Mouse (Mus musculus) liver, embryonic 14.5 days (tissue): ENCODE results near the gene Neurl1b. TPM values are rescaled to one million over a fixed set of nuclear protein-coding genes. Genes with fewer than 3 reads are reported as not detected.

Experiments used
- ATAC-seq: fragments of 200-750 bp; cut with Nextera tagmentation; 2 replicates; pipeline ENCODE4 v1.8.0; 2017; ENCODE audit warnings: moderate number of reproducible peaks, mild to moderate bottlenecking, moderate library complexity; ENCODE audit not compliant: insufficient read depth
- DNase-seq, 3 experiments: peaks; one replicate each; pipeline ENCODE4 v3.0.0-alpha.2; 2012 to 2013; ENCODE audit warnings: low read depth in 3 of 3, low spot score in 3 of 3
- H3K27ac ChIP-seq: fragments of 300-500 bp; sonication (generic); 2 replicates; pipeline ENCODE4 v1.5.1; 2014; ENCODE audit warnings: moderate library complexity, mild to moderate bottlenecking, control low read depth, inconsistent platforms
- H3K27me3 ChIP-seq: fragments of 300-500 bp; sonication (generic); 2 replicates; pipeline ENCODE4 v1.6.1; 2014; ENCODE audit warnings: mild to moderate bottlenecking, low read length, moderate library complexity; ENCODE audit not compliant: control insufficient read depth, insufficient read depth
- H3K36me3 ChIP-seq: fragments of 300-500 bp; sonication (generic); replicated peaks from 2 replicates; pipeline ENCODE4 v1.6.1; 2014; ENCODE audit warnings: low read depth; ENCODE audit not compliant: control insufficient read depth, insufficient read depth
- H3K4me1 ChIP-seq, 2 experiments: fragments of 200-500 bp in 1 of 2; fragments of 300-500 bp in 1 of 2; sonication (generic) in 1 of 2; replicated peaks; 2 replicates each; pipeline ENCODE4 v1.6.1; 2012 to 2014; ENCODE audit warnings: antibody characterized with exemption in 1 of 2, inconsistent platforms in 1 of 2, low read length in 1 of 2; ENCODE audit not compliant: control insufficient read depth in 2 of 2, insufficient read depth in 2 of 2
- H3K4me2 ChIP-seq: fragments of 300-500 bp; sonication (generic); 2 replicates; pipeline ENCODE4 v1.6.1; 2014; ENCODE audit warnings: low read depth, mild to moderate bottlenecking, control low read depth, moderate library complexity
- H3K4me3 ChIP-seq, 2 experiments: fragments of 200-500 bp in 1 of 2; fragments of 300-500 bp in 1 of 2; sonication (generic) in 1 of 2; 2 replicates each; pipeline ENCODE4 v1.5.1; 2012 to 2014; ENCODE audit warnings: low read depth in 2 of 2, low read length in 2 of 2, mild to moderate bottlenecking in 2 of 2, control low read depth in 1 of 2, inconsistent platforms in 1 of 2, moderate library complexity in 1 of 2; ENCODE audit not compliant: insufficient read depth in 1 of 2
- H3K9ac ChIP-seq: fragments of 300-500 bp; sonication (generic); replicated peaks from 2 replicates; pipeline ENCODE4 v1.6.1; 2014; ENCODE audit warnings: mild to moderate bottlenecking, control low read depth, moderate library complexity
- H3K9me3 ChIP-seq: fragments of 300-500 bp; sonication (generic); 2 replicates; pipeline ENCODE4 v1.6.1; 2016; ENCODE audit warnings: low read length, mixed read lengths; ENCODE audit not compliant: control insufficient read depth
- CTCF ChIP-seq: IDR thresholded peaks from 2 replicates; pipeline ENCODE4 v1.5.1; 2016; ENCODE audit warnings: antibody characterized with exemption, low read depth, control low read depth
- EP300 ChIP-seq: IDR thresholded peaks from 2 replicates; pipeline ENCODE4 v1.6.1; 2016; ENCODE audit warnings: antibody characterized with exemption, low read depth
- WGBS: fragments of 180-500 bp; shearing (Covaris S2); extraction: QIAGEN DNeasy Blood & Tissue Kit; methylation state at CpG from one replicate; pipeline ENCODE4 v1.1.7; 2014; ENCODE audit not compliant: insufficient replicate concordance; 5-methylcytosine and 5-hydroxymethylcytosine counted together
- polyA plus RNA-seq, 2 experiments: library from polyadenylated mRNA; depleted of rRNA in 1 of 2; stranded (reverse) in 1 of 2; unstranded in 1 of 2; fragments of >200 nt; fragmentation: Nextera tagmentation in 1 of 2; extraction: Ambion mirVana in 1 of 2; gene quantifications; 2 replicates each; pipeline versions ENCODE4 v1.2.1 to v1.2.3; 2012 to 2014

Gene Neurl1b
- polyA plus RNA-seq, 2 experiments: 0.03 to 0.09 TPM

DNA sequence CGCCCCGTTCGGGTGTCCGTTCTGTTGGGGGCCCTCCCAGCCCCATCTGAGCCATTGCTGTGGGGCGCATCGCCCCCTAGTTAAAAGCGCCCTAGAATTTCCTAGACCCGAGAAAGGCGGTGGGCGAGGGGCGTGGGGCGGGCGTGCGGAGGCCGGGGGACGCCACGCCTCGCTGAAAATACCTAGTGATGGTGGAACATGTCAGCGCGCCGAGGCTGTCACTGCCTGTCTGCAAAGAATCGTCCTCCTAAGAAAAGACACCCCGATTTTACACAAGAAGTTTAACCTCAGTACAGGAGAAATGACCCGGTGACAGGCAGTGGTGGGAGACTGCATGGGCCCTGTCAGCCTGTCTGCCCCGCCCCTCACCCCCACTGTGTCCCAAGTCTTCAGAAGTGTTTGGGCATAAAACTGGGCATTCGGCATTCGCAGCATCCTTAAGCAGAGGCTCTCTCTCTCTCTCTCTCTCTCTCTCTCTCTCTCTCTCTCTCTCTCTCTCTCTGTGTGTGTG lies 781 bp downstream of the Neurl1b start:
- no peak for ATAC-seq
- Histone ChIP-seq H3K27ac (no peak overlapping the region), H3K9me3 (no peaks in the 10 kb centered on the region), H3K36me3 (no peaks in the 10 kb centered on the region), H3K9ac (no peak overlapping the region), H3K4me2 (peak overlapping the region; percentile 72), H3K4me3 (peak overlapping the region in 1 of 2 experiments; percentile 58; a peak in 2 of 4 replicates), H3K4me1 (no peaks in the 10 kb centered on the region), H3K27me3 (peaks cover 48% of the 10 kb centered on the region)
- no peak for DNase-seq
- no peak for TF ChIP-seq CTCF
- no peak for TF ChIP-seq EP300
- 5% methylated on average over 27 of the region's 27 CpGs for whole genome bisulfite sequencing

DNA sequence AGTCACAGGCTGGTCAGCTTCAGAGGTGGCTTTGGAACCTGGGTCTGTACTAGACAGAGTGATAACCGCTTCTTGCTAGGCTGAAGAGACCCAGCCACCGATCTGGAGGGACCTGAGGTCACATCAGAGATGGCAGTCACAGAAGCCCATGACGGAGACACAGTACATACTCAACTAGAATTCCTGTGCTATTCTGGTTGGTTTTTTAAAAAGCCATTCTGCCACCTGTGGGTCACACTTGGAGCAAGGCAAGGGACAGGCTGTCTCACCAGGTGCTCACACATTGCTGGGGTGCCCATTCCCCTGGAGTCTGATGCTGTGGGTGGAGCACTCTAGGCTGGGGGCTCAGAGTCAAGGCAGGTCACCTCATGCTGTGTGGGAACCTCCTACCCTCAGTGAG lies 1.5 kb downstream of the Neurl1b start:
- TF ChIP-seq EP300 (no peak), CTCF (no peak)
- WGBS: 38% methylated on average over 3 of the region's 3 CpGs
- H3K4me2 ChIP-seq: no peak overlapping the region

DNA sequence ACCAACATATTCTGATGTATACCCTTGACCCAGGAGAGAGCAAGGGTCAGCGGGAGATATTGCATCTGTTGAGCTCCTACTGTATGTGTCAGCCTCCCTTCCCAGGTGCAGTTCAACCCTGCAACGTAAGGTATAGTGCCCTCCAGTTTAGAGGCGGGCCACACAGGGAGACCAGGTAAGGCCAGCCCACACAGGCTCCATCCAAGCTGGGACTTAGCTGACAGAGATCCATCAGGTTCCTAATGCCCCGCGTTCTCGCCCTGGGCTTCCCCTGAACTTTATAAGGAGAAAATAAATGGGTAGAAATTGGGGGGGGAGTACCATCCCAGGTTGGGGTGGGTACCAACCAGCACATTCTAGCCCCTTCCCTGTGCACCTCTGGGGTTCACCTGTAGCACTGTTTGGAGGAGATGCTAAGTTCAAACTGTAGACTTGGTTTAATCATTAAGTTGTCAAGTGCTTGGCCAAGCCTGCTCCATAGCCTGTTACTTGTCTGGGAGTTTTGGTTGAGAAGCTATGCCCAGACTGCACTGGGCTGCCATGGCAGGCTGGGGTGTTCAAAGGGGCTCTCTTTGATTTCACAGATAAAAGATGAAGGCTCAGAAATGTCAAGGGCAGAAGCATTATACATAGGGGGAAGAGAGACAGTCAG lies 3.3 kb downstream of the Neurl1b start:
- no peak for ATAC-seq
- peaks cover 41% of the 10 kb centered on the region for H3K27me3 ChIP-seq
- H3K27ac ChIP-seq: no peak overlapping the region
- WGBS: 66% methylated on average over 6 of the region's 6 CpGs
- no peak for DNase-seq
- no peaks in the 10 kb centered on the region for H3K36me3 ChIP-seq
- TF ChIP-seq EP300: no peak
- no peak for TF ChIP-seq CTCF
- H3K9me3 ChIP-seq: no peaks in the 10 kb centered on the region
- no peak overlapping the region for H3K4me2 ChIP-seq
- H3K4me3 ChIP-seq: no peak overlapping the region
- no peak overlapping the region for H3K9ac ChIP-seq
- no peaks in the 10 kb centered on the region for H3K4me1 ChIP-seq

More for the DNA sequence above, 1.5 kb downstream of the Neurl1b start:
- H3K27me3 ChIP-seq: peaks cover 48% of the 10 kb centered on the region
- no peak overlapping the region for H3K4me3 ChIP-seq
- H3K36me3 ChIP-seq: no peaks in the 10 kb centered on the region
- no peak for ATAC-seq
- no peak for DNase-seq
- H3K9ac ChIP-seq: no peak overlapping the region
- H3K4me1 ChIP-seq: no peaks in the 10 kb centered on the region
- H3K9me3 ChIP-seq: no peaks in the 10 kb centered on the region
- H3K27ac ChIP-seq: no peak overlapping the region

DNA sequence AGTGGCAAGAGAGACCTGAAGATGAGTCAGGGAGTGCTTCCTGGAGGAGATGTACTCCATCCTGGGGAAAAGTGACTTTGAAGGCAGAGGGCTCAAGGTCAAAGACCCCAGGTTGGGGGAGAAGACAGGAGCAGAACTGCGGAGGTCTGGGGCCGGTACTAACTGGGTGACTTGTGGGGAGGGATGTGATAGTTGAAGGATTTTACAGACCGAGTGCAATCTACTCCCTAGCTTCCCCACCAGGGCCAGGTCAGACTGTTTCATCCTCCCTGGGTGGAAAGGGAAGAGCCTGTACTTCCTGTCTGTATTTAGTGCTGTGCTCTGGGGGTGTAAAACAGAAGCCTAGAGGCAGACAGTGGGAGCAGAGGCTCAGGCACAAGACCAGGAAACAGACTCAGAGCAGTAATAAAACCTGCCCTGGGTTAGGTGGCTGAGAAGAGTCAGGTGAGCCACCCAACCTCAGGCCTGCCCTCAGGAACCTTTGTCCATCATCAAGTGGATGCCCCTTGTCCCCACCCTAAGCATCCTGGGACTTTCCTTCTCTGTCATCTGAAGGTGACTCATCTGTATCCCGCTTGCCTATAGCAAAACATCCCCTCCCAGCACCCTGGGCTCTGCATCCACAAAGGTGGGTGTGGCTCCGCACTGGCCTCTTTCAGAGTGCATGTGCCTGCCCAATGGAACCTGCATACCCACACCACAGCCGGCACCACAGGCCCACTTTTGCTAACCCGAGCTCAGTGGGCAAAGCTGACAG lies 6.0 kb downstream of the Neurl1b start:
- TF ChIP-seq EP300 (no peak), CTCF (no peak)
- Histone ChIP-seq H3K9ac (no peak overlapping the region), H3K9me3 (no peaks in the 10 kb centered on the region), H3K4me3 (no peak overlapping the region), H3K4me2 (no peak overlapping the region), H3K36me3 (no peaks in the 10 kb centered on the region), H3K27ac (no peak overlapping the region), H3K27me3 (peaks cover 13% of the 10 kb centered on the region), H3K4me1 (peaks cover 0 to 6% of the 10 kb centered on the region in 2 experiments; a peak in 2 of 4 replicates)
- ATAC-seq (no peak), DNase-seq (no peak)
- WGBS: 50% methylated on average over 7 of the region's 7 CpGs

DNA sequence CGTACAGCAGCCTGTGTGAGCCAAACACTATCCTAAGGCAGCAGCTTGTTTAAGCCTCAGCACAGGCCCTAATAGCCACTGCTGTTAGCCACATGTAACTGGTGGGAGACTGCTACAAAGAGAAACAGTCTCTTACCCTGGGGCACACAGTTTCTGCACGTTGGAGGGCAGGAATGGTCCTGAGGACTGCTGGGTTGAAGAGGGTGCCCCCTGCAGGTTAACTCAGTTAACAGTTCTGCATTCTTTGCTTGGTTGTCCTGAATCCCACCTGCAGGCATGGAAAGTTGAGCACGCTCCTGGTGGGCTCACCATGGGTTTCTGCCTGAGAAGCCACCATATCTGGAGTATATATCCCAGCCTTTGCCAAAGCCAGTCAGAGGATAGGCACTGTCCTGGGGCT lies 6.9 kb downstream of the Neurl1b start:
- Histone ChIP-seq H3K27me3 (peaks cover 4% of the 10 kb centered on the region), H3K4me3 (no peak overlapping the region), H3K4me1 (peaks cover 0 to 6% of the 10 kb centered on the region in 2 experiments; a peak in 2 of 4 replicates), H3K27ac (no peak overlapping the region), H3K9me3 (no peaks in the 10 kb centered on the region), H3K9ac (no peak overlapping the region), H3K36me3 (no peaks in the 10 kb centered on the region), H3K4me2 (no peak overlapping the region)
- WGBS: 32% methylated on average over 3 of the region's 3 CpGs
- TF ChIP-seq EP300 (no peak), CTCF (peak; percentile 64)
- DNase-seq: no peak
- no peak for ATAC-seq
